Mouse (Mus musculus) liver, adult 2 months (tissue): Measurements from ENCODE around the gene Col1a1.

Experiments
- CTCF ChIP-seq: fragments of 200-500 bp; IDR thresholded peaks from 2 replicates; pipeline ENCODE4 v1.5.1; 2011; ENCODE audit warnings: low read depth, low read length, control low read depth
- POLR2A ChIP-seq: fragments of 200-500 bp; IDR thresholded peaks from 2 replicates; pipeline ENCODE4 v1.6.1; 2011; ENCODE audit warnings: low read length, control low read depth; ENCODE audit not compliant: insufficient read depth; ENCODE audit errors: extremely low read depth

DNA sequence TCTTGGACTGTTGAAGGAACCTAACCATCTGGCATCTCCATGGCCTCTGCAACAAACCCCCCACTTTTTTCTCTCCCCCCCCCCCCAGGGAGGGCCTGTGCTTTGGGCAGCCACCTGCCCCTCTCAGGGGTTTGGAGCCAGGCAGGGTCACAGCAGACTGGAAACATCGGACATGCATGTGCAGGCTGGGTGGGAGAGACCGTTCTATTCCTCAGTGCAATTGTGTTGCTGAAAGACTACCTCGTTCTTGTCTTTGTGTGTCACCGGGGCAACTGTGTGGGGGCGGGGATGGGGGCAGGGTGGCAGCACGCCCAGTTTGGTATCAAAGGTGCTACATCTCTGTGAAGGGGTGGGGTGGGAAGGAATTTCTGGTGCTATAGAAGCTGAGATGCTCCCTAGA lies 16.1 kb downstream of the Col1a1 start:
- TF ChIP-seq CTCF, result no peak
- no peak for TF ChIP-seq POLR2A
